Mouse (Mus musculus): ENCODE data around the gene Igf1r.

DNA sequence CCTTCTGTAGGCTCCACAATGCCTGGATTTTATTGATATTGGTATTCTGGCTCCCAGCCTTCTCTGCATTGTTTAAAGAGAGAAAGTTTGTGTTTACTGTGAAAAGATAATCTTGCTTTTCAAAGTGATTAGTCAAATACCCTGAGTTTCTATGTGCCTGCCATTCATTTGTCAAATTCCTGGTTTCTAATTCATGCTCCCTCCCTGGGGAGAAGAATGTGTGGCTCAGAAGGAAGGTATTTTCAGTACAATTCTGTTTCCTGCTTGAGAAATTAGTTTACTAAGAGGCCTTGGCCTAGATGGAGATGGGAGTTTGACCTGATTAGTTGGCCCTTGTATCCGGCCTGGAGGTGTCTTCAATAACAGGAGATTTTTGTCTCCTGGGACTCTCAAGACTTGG is 228.5 kb downstream of the Igf1r start:
- TF ChIP-seq CTCF (IDR thresholded peaks at IDR 0.05) (no peak), POLR2A (IDR thresholded peaks at IDR 0.05; ENCODE audit: insufficient read depth, low read depth, low read length) (no peak), EP300 (IDR thresholded peaks at IDR 0.05; ENCODE audit: insufficient read depth, low read depth, low read length) (no peak)
